Mouse (Mus musculus): Measurements from ENCODE around the gene Zbtb17.

Zbtb17 gene

GRCm38 (mm10) chr4:141425484-141426479, 18.7 kb upstream of the Zbtb17 start:
- DNase-seq (ENCODE audit: low spot score in 2 of 2): peak; percentile 33 to 46

- DNase-seq (ENCODE audit: low spot score in 2 of 2): no peak
These were observed 17.4 kb upstream of the Zbtb17 start for GRCm38 (mm10) chr4:141426796-141427745.

DNA sequence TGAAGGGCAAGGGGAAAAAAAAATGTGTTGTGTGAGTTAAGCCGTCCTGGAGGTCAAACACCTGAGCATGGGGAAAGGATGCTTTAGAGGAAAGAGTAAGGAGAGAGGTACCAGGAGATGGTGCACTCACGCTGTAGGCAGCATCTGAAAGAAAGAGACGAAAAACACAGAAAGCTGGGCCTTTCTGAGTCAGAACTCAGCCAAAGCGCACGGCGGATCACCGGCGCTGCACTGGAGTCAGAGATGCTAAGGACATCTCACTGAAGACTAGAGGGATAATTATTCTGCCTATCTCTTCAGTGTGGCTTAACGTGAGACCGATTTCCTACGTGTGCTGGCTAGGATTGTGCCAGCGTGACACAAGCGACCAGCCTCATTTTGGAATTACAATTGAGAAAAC, 16.5 kb upstream of the Zbtb17 start:
- no peak for DNase-seq (ENCODE audit: low spot score in 2 of 2)

GRCm38 (mm10) chr4:141429381-141429780, 15.1 kb upstream of the Zbtb17 start:
- DNase-seq (ENCODE audit: low spot score in 2 of 2): no peak

- no peak for DNase-seq (ENCODE audit: low spot score in 2 of 2)
These were observed 14.6 kb upstream of the Zbtb17 start for GRCm38 (mm10) chr4:141429847-141430246.

- peak; percentile 57 to 64 for DNase-seq (ENCODE audit: low spot score in 2 of 2)
These were observed 13.5 kb upstream of the Zbtb17 start for GRCm38 (mm10) chr4:141430997-141431396.

- no peak for DNase-seq (ENCODE audit: low spot score in 2 of 2)
These were observed 11.8 kb upstream of the Zbtb17 start for GRCm38 (mm10) chr4:141432666-141433065.

DNA sequence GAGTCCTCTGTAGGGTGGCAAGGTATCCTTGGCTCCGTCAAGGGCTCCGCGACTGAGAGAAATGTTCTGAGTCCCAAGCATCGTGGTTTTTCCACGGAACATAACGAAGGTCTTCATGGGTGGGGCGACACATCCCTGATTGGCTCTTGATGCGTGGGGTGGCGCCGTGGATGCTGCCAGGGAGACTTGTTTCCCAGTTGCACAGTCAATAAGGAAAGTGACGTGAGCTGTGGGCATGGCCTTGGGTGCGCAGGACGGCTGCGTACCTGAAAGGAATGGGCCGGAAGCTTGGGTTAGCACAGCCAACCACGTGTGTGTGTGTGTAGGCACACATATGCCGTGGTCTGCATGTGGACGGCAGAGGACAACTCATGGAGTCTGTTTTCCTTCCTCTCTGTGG, 11.3 kb upstream of the Zbtb17 start:
- DNase-seq (ENCODE audit: low spot score in 2 of 2): no peak

DNA sequence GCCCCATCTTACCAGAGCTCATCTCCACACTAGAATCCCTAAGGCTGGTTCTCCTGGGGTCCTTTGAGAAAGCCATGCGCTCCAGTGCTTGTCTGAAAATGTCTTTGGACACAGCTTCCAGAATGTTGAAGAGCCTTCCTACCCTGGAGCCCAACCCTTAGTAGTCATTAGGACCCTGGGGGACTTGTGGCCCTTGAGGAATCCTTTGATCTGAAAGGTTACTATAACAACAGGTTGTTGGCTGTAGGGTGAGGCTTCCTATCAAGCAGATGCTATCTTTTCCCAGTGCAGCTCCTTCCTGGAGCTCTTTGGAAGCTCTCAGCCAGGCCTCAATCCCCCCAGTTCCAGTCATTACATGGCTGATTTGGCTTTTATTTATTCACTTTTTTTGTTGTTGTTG, 8.5 kb upstream of the Zbtb17 start, which contains the start of gene Srarp:
Gene Srarp (minus strand): TSS at position 132 of the 400 bp plus-strand sequence.
- DNase-seq (ENCODE audit: low spot score in 2 of 2): no peak

DNA sequence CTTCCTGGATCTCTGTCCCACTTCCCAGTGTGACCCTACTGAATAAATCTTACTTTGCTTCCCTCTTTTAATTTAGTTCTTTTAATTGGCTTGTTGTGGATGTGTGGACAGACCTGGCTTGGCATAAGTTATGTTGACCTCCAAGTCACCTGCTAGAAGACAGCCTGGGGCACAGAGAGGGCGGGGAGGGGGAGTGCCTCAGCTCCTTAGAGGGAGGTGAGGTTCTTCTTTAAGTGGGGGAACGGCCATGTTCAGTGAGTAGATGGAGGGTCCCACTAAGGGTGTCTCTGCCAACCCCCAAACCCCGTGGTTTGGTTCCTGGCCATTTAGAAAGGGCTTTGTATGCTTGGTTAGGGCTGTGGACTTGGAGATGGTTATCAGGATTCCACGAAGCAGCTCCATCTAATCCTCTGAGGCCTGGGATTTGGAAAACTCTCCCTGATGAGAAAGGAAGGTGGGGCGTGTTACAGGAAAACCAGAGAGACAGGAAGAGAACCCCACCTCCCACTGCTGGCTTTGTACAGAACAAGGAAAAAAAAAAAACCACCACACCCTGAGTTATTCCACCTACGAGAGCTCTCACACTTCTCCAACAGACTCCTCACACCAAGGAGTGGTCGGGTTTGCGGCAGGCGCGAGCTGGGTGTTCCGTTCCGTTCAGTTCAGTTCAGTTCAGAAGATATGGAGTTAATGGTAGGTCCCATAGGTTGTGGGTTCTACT, 5.2 kb upstream of the Zbtb17 start:
- no peak for DNase-seq (ENCODE audit: low spot score in 2 of 2)

- DNase-seq (ENCODE audit: low spot score in 2 of 2): no peak
These were observed 3.6 kb upstream of the Zbtb17 start for GRCm38 (mm10) chr4:141440877-141441276.

DNA sequence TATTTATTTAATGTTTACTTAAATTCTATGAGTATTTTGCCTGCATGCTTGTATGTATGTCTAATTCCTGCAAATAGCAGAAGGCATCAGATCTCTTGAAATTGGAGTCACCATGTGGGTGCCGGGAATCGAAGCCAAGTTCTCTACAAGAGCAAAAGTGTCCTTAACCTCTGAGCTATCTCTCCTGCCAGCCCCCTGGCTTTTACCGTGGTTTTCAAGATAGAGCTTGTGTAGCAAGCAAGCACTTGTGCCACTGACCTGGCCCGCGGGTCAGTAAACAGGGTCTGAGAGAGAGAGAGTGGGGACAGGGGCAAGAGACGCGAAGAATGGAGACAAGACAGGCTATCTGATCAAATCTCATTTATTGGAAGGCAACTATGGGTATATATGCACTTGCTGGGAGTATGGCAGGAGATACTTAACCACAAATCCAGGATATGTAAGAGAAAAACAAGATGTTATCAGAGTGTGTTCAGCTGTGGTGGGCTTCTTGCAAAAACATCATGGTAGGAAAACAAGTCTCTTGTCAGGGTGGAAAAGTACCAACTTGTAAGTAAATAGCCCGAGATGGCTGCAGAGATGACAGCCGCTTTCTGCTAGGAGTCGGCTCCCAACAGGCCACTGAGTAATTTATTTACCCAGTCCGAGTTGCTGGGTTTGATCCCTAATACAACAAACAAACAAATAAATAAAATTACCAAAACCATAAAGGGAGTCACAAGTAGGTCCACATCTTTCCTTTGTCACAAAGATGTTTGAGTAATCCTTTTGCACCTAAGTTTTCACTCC, 619 bp upstream of the Zbtb17 start:
- DNase-seq (ENCODE audit: low spot score in 2 of 2): no peak

DNA sequence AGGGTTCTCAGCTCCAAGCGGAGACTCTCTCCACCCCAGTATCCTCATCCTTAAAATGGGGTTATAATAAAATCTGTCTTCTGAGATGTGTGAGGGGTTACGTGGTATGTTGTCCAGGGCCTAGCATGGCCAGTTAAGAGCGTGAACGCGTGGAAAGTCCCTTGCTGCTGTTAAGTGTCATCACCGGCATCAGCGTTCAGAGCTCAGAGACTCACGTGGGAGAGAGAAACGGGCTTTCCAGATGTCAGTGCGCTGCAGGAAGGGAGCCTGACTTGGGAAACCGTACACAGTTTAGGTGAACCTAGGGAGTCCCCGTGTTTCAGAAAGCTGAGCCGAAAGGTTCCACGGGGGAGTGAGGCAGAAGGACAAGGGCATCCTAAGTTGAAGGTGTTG, 870 bp downstream of the Zbtb17 start:
- no peak for DNase-seq (ENCODE audit: low spot score in 2 of 2)

GRCm38 (mm10) chr4:141446211-141446610, 1.8 kb downstream of the Zbtb17 start:
- no peak for DNase-seq (ENCODE audit: low spot score in 2 of 2)

DNA sequence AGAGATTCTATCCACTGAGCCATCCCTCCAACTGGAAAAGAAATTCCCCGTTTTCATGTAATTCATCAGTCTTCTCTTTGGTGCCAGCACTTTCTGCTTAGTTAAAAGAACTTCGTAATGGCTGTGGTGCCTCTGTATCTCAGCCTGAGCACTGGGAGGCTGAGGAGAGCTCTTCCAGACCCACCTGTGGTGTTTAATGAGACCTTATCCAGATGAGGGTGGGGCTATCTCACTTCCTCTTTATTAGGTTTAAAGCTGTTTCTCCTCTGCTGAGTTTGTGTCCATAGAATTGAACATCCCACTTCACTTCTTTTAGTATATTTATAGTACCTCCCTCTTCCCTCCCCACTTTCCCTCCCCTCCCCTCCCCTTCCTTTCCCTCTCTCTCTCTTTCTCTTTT, 6.8 kb downstream of the Zbtb17 start:
- peak in 1 of 2 experiments; percentile 26 for DNase-seq (ENCODE audit: low spot score in 2 of 2)

DNA sequence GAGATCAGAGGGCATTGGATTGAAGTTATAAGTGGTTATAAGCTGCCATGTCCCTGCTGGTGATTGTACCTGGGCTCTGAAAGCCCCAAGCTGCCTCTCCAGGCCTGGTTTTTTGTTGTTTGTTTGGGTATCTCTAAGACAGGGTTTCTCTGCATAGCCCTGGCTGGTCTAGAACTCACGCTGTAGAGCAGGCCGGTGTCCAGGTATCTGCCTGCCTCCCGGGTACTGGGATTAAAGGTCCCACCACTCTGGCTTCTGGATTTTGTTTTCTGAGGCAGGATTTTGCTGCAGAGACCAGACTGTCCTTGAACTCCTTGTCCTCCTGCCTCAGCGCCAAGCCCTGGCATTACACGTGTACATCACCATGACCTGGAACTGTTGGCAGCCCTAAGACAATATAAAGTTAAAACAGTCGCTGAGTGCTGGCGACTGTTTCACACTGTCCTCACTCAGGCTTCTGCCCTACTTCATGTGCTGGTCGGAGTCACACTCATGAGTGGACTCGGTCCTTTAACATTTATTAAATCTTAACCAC, 7.5 kb downstream of the Zbtb17 start:
- DNase-seq (ENCODE audit: low spot score in 2 of 2): no peak

DNA sequence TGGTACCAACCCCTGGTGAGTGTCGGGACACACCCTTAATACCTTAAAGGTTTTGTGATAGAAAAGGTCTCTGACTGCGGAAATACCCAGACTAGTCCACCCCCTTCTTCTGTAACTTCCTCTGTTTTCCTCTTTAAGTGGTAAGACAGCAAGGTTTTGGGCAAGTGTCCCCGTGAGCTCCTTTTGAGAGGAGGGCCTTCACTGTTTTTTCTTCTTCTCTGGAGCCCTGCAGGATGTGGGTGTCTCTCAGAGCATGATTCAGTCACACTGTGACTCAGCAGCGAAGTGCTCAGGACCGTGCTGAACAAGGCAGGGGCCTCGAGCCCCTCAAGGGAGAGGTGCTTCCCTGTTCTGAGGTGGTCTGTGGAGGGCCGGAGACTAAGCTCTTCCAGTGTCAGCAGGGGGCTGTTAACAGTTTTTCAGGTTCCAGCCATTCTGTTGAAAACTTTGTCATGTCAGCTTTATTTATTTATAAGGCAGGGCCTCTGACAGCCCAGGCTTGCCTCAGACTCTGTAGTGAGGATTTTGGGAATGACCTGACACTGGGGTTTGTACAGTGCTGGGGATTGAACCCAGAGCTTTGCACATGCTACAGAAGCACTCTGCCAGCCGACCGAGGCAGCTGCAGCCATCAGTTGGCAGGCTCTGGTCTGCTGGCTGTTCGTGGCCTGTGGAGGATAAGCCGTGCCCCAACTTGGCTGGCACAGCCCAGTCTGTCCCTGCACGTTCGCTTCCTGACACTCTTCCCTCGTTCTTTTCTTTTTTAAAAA, 10.3 kb downstream of the Zbtb17 start:
- peak in 1 of 2 experiments; percentile 44 for DNase-seq (ENCODE audit: low spot score in 2 of 2)

DNA sequence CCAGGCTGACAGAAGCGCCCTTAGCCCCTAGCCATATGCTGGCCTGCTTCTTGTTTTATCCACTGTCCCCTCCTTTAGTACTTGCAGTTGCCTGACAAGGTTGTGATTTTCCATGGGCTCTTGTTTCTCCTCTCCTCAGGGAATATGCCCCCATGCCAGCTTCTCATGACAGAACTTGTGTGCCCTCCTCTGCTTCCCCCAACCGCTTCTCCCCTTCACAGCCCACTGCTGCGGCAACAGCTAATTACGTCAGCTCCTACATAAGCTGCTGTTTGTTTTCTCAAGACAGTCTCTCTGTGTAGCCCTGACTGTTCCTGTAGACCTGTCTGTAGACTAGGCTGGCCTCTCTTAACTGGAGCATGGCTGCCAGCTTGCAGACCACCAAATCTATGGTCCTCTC, 11.1 kb downstream of the Zbtb17 start:
- no peak for DNase-seq (ENCODE audit: low spot score in 2 of 2)

DNA sequence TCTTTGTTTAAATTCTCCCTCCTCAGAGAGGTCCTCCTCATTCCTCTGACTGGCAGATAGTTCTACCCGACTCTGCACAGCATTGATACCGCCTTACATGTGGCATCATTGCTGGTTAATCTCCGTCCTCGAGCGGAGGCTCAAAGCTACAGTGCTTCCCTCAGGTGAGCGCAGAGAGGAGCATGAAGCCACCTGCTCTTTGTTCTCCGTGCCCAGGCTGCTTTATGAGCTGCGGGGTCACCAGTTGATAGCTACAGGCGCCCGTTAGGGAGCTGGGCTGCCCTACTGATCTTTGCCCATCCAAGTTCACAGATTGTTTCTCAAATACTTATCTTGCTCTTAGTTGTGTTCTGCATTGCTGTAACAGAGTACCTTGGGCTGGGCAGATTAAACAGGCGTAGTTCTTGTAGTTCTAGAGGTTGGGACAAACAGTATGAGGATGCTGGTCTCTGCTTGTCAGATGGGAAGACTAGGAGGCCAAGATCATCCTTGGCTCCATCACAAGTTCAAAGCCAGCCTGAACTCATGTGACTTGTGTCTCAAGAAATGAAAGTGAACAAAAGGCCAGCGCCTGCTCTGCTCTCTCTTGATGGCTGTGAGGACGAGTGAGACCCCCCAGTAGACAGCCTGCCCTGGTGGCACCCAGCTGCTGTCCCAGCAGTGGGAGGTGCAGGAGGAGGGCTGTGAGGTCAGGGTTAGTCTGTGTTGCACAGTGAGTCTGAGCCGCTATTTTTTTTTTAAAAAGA, 11.9 kb downstream of the Zbtb17 start:
- DNase-seq (ENCODE audit: low spot score in 2 of 2): no peak
